Mouse (Mus musculus) kidney, postnatal 0 days (tissue): ENCODE results near the gene Xlr. TPM values are rescaled to one million over a fixed set of nuclear protein-coding genes. Genes with fewer than 3 reads are reported as not detected.
"Not testable (repeated sequence)": the region's sequence is repeated elsewhere in the genome, so short reads cannot be mapped to it uniquely, and the experiment has no call there.

Experiments
- ATAC-seq: fragments of 200-750 bp; cut with Nextera tagmentation; replicated peaks from 2 replicates; pipeline ENCODE4 v1.8.0; 2017; ENCODE audit warnings: low read depth, moderate number of reproducible peaks, moderate TSS enrichment, moderate library complexity; ENCODE audit not compliant: low FRiP score
- DNase-seq: peaks from one replicate; pipeline ENCODE4 v3.0.0-alpha.2; 2016; ENCODE audit warnings: low spot score
- H3K27ac ChIP-seq: fragments of 300-500 bp; sonication (generic); 2 replicates; pipeline ENCODE4 v1.5.1; 2014; ENCODE audit warnings: mild to moderate bottlenecking
- H3K27me3 ChIP-seq: fragments of 300-500 bp; sonication (generic); 2 replicates; pipeline ENCODE4 v1.6.1; 2014; ENCODE audit warnings: low read length, mixed read lengths; ENCODE audit not compliant: insufficient read depth
- H3K36me3 ChIP-seq: fragments of 300-500 bp; sonication (generic); 2 replicates; pipeline ENCODE4 v1.6.1; 2014; ENCODE audit warnings: low read length, mixed read lengths; ENCODE audit not compliant: insufficient read depth
- H3K4me1 ChIP-seq: fragments of 300-500 bp; sonication (generic); replicated peaks from 2 replicates; pipeline ENCODE4 v1.6.1; 2014; ENCODE audit warnings: antibody characterized with exemption, low read length, mixed read lengths; ENCODE audit not compliant: insufficient read depth
- H3K4me2 ChIP-seq: fragments of 300-500 bp; sonication (generic); 2 replicates; pipeline ENCODE4 v1.6.1; 2014; ENCODE audit warnings: mild to moderate bottlenecking, low read length, moderate library complexity, mixed read lengths
- H3K4me3 ChIP-seq: fragments of 300-500 bp; sonication (generic); replicated peaks from 2 replicates; pipeline ENCODE4 v1.5.1; 2014; ENCODE audit warnings: low read depth, low read length
- H3K9ac ChIP-seq: fragments of 300-500 bp; sonication (generic); 2 replicates; pipeline ENCODE4 v1.6.1; 2014; ENCODE audit warnings: low read depth, low read length
- H3K9me3 ChIP-seq: fragments of 300-500 bp; sonication (generic); replicated peaks from 2 replicates; pipeline ENCODE4 v1.6.1; 2016; ENCODE audit warnings: low read length, inconsistent platforms, mixed read lengths
- CTCF ChIP-seq: IDR thresholded peaks from 2 replicates; pipeline ENCODE4 v1.5.1; 2016; ENCODE audit warnings: antibody characterized with exemption, low read depth, mild to moderate bottlenecking, moderate library complexity
- WGBS: fragments of 180-500 bp; shearing (Covaris S2); extraction: QIAGEN DNeasy Blood & Tissue Kit; methylation state at CpG from one replicate; pipeline ENCODE4 v1.1.7; 2014; 5-methylcytosine and 5-hydroxymethylcytosine counted together
- polyA plus RNA-seq: library from polyadenylated mRNA; unstranded; fragments of >200 nt; fragmentation: Nextera tagmentation; extraction: Ambion mirVana; gene quantifications from 2 replicates; pipeline ENCODE4 v1.2.1, GENCODE M21; 2015

The Xlr gene
- polyA plus RNA-seq = 0.69 and 1.5 TPM in 2 replicates

DNA sequence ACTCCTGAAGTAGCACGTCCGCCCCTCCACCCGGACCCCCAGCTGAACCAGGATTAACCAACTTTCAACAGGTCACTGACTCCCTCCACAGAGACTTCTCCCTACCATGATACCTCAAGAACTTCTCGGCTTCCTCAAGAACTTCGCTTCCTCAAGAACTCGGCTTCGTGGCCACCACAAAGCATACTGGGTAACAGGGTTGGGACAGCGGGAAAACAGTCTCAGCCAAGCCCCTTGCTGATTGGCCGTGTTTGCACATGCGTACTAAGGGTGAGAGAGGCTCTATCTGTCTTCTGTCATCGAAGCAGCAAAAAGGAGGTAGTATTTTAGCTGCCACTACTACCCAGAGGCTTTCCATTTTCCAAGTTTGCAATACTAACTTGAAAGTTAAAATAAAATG is at the start of gene Xlr:
Gene Xlr, minus strand, starts transcription at position 188 of the 400 bp plus-strand sequence.
- not testable (repeated sequence) for H3K4me3 ChIP-seq, H3K4me1 ChIP-seq, H3K27ac ChIP-seq, H3K36me3 ChIP-seq, H3K27me3 ChIP-seq, H3K4me2 ChIP-seq, H3K9me3 ChIP-seq, ATAC-seq, H3K9ac ChIP-seq, DNase-seq
- 82% methylated on average over 11 of the region's 11 CpGs for WGBS

DNA sequence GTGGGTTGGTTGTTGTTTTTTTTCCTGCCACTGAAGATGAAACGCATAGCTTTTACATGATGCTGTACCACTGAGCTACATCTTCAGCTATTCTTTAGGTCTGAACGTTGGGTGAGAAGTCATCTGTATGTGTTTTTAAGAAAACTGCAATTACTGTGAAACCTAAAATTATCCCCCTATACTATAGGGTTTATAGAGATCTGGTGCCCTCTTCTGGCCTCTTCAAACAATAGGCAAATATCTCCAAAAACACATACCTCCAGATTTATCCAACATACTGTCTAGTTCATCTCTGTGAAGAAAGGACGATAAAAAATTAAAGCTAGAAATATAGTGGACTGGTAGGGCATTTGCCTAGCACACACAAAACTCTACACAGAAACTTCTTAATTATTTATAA is 1.6 kb upstream of the Xlr start:
- ATAC-seq = no peak
- no peaks in the 10 kb centered on the region for H3K4me1 ChIP-seq
- no peak overlapping the region for H3K9ac ChIP-seq
- no peaks in the 10 kb centered on the region for H3K36me3 ChIP-seq
- no peaks in the 10 kb centered on the region for H3K9me3 ChIP-seq
- H3K27me3 ChIP-seq = no peaks in the 10 kb centered on the region
- WGBS = 36% methylated on average over 3 of the region's 3 CpGs
- no peak overlapping the region for H3K27ac ChIP-seq
- peak; percentile 67 for TF ChIP-seq CTCF
- no peak overlapping the region for H3K4me2 ChIP-seq
- H3K4me3 ChIP-seq = no peak overlapping the region
- DNase-seq = peak; percentile 37

DNA sequence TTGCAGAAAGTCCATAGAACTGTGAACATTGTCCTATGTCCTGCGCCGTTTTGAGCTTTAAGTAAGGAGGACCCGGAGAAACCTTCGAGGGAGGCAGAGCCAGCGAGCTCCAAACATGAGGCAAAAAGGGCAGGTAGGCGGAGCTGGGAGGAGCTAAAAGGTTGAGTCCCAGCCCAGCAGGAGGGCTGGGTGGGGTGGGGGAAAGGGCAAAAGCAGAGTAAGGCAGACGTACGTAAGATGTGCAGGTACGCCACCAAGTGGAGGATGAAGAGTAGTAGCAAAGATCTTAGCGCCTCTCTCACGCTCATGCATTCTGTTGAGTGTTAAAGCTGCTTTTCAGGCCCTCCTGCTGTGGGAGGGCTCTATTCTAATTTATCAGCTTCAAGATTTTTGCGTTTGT is 21.2 kb downstream of the Xlr start, which contains the start of gene Zfp36l3:
Gene Zfp36l3, minus strand, starts transcription at position 119 of the 400 bp plus-strand sequence.
- H3K9me3 ChIP-seq = no peaks in the 10 kb centered on the region
- H3K36me3 ChIP-seq = no peaks in the 10 kb centered on the region
- 90% methylated on average over 12 of the region's 12 CpGs for WGBS
- no peak for ATAC-seq
- H3K27me3 ChIP-seq = no peaks in the 10 kb centered on the region
- no peak within 1 kb of the TSS for H3K27ac ChIP-seq
- no peak for DNase-seq
- no peak within 1 kb of the TSS for H3K4me2 ChIP-seq
- H3K4me1 ChIP-seq = no peaks in the 10 kb centered on the region
- no peak within 1 kb of the TSS for H3K4me3 ChIP-seq
- TF ChIP-seq CTCF = no peak
- no peak within 1 kb of the TSS for H3K9ac ChIP-seq

DNA sequence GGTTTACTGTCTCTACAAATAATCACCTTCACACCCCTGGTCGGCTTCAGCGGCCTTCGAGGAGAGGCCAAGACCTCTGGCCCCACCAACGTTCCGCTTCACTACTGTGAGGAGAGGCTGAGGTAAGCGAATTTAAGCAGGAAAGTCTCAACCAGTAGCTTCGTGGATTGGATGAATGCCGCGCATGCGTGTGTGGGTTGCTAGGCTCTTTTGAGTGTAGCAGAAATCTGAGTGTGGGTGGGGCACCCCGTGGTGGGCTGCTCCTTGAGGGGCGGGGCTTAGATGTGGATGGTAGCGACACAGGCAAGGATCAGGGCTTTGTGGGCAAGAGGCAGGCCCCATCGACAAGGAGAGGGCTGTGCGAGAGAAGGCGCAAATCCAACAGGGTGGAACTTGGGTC is 39.8 kb downstream of the Xlr start, which contains the start of gene 1700013H16Rik:
Gene 1700013H16Rik, minus strand, starts transcription at position 96 of the 400 bp plus-strand sequence.
- ATAC-seq (no peak), DNase-seq (no peak)
- WGBS = 89% methylated on average over 16 of the region's 16 CpGs
- Histone ChIP-seq H3K4me2 (no peak within 1 kb of the TSS), H3K36me3 (no peaks in the 10 kb centered on the region), H3K27me3 (no peaks in the 10 kb centered on the region), H3K9ac (no peak within 1 kb of the TSS), H3K27ac (no peak within 1 kb of the TSS), H3K4me3 (no peak within 1 kb of the TSS), H3K9me3 (no peaks in the 10 kb centered on the region), H3K4me1 (no peaks in the 10 kb centered on the region)
- TF ChIP-seq CTCF = no peak

DNA sequence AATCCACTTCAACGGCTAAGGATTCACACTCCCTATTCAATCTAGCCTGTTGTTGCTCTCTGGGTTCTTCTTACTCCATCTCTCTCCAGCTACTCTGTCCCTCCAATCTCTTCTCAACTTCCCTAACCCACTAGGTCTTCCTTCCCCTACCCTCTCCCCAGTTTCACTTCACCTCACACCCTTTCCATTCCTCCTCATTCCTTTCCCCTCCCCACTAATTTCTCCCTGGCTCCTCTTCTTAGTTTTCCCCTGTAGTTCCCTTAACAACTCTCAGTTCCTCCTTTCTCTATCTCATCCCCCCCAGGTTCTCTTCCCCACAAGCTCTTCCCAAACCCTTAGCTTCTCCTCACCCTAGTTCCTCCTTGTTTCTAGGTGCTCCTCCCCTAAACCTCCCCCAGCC is 44.7 kb downstream of the Xlr start:
- Histone ChIP-seq H3K9ac (no peak overlapping the region), H3K4me3 (no peak overlapping the region), H3K9me3 (no peaks in the 10 kb centered on the region), H3K4me2 (no peak overlapping the region), H3K27ac (no peak overlapping the region), H3K27me3 (no peaks in the 10 kb centered on the region), H3K4me1 (no peaks in the 10 kb centered on the region), H3K36me3 (no peaks in the 10 kb centered on the region)
- ATAC-seq (no peak), DNase-seq (no peak)
- TF ChIP-seq CTCF = no peak
- 88% methylated on average over 1 of the region's 1 CpGs for WGBS

DNA sequence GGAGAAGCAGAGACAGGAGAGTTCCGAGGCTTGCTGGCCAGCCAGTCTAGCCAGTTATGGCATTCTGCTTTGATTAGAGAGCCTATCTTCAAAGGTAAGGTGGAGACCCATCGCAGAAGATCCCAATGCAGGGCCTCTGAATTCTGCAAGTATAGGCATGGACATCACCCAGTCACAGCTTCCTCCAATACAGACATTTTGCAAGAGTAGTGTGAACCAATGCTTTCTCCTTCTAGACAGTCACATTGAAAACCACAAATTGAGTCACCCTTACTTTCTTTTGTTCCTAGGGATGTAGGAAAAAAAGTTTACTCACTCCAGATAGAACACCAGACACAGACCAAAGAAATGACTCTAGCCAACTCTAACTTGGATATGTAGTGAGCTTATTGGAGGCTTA is 68.5 kb downstream of the Xlr start:
- Histone ChIP-seq H3K27me3 (no peaks in the 10 kb centered on the region), H3K4me3 (no peak overlapping the region), H3K4me1 (no peaks in the 10 kb centered on the region), H3K9me3 (no peaks in the 10 kb centered on the region), H3K27ac (no peak overlapping the region), H3K9ac (no peak overlapping the region), H3K4me2 (no peak overlapping the region), H3K36me3 (no peaks in the 10 kb centered on the region)
- ATAC-seq (no peak), DNase-seq (no peak)
- TF ChIP-seq CTCF = no peak
- 76% methylated on average over 2 of the region's 2 CpGs for WGBS

Other genes starting within 250 kb of the Xlr start
- 70.2 and 71.8 TPM in 2 replicates for gene Rtl8c, start 189.7 kb downstream of the Xlr start, polyA plus RNA-seq
- gene Gm14597, start 188.7 kb downstream of the Xlr start, polyA plus RNA-seq = not detected in 2 replicates
- 97.1 and 100 TPM in 2 replicates for gene Rtl8a, start 154.0 kb downstream of the Xlr start, polyA plus RNA-seq
- gene Rtl8b, start 127.3 kb downstream of the Xlr start, polyA plus RNA-seq = 78.5 and 82.8 TPM in 2 replicates
- 0.89 and 1.8 TPM in 2 replicates for gene 4930502E18Rik, start 72.9 kb downstream of the Xlr start, polyA plus RNA-seq
- not detected in 2 replicates for gene 1700013H16Rik, start 39.9 kb downstream of the Xlr start, polyA plus RNA-seq
- gene Zfp36l3, start 21.3 kb downstream of the Xlr start, polyA plus RNA-seq = 0.07 TPM in 1 of 2 replicates, not detected in the other